Mouse (Mus musculus): ENCODE data around the gene Cyp4f37.

Gene Cyp4f37

GRCm38 (mm10) chr17:32685048-32685750 is 64.1 kb downstream of the Cyp4f37 start, which contains the start of gene Cyp4f15:
TSS of gene Cyp4f15 (plus strand) at chr17:32685627.
- no peak for DNase-seq (ENCODE audit: low read depth)
